Mouse (Mus musculus) myocyte (in vitro differentiated cells): ENCODE data around the gene Npl. TPM values are rescaled to one million over a fixed set of nuclear protein-coding genes. Genes with fewer than 3 reads are reported as not detected.

Experiments
- H3K27me3 ChIP-seq: one replicate; pipeline ENCODE4 v1.6.1; 2011; ENCODE audit not compliant: control insufficient read depth, insufficient read depth, insufficient read length
- H3K36me3 ChIP-seq: one replicate; pipeline ENCODE4 v1.6.1; 2011; ENCODE audit not compliant: control insufficient read depth, insufficient read depth
- H3K4me2 ChIP-seq: one replicate; pipeline ENCODE4 v1.6.1; 2011; ENCODE audit warnings: low read depth, control low read depth
- H3K4me3 ChIP-seq: one replicate; pipeline ENCODE4 v1.5.1; 2011; ENCODE audit warnings: mild to moderate bottlenecking, control low read depth, moderate library complexity
- H3K79me2 ChIP-seq: one replicate; pipeline ENCODE4 v1.6.1; 2011; ENCODE audit not compliant: control insufficient read depth, insufficient read depth
- H3ac ChIP-seq: one replicate; pipeline ENCODE4 v1.6.1; 2011; ENCODE audit not compliant: control insufficient read depth, insufficient read length
- CEBPB ChIP-seq: IDR thresholded peaks from 2 replicates; pipeline ENCODE4 v1.6.1; 2011; ENCODE audit warnings: mild to moderate bottlenecking, moderate library complexity; ENCODE audit not compliant: poor library complexity, insufficient read depth, severe bottlenecking
- E2F4 ChIP-seq: IDR thresholded peaks from one replicate; pipeline ENCODE4 v1.6.1; 2011; ENCODE audit warnings: mild to moderate bottlenecking, control low read depth, moderate library complexity; ENCODE audit not compliant: insufficient read depth
- MAX ChIP-seq: IDR thresholded peaks from one replicate; pipeline ENCODE4 v1.6.1; 2011; ENCODE audit warnings: low read depth, mild to moderate bottlenecking, control low read depth
- MYOD1 ChIP-seq, 3 experiments: IDR thresholded peaks; one replicate each; pipeline ENCODE4 v1.6.1; 2011; ENCODE audit warnings: control low read depth in 2 of 3, low read depth in 2 of 3, mild to moderate bottlenecking in 2 of 3, moderate library complexity in 1 of 3; ENCODE audit not compliant: insufficient read length in 2 of 3, control insufficient read depth in 1 of 3
- MYOG ChIP-seq, 3 experiments: IDR thresholded peaks; one replicate each; pipeline ENCODE4 v1.6.1; 2011; ENCODE audit warnings: control low read depth in 2 of 3, low read depth in 2 of 3, mild to moderate bottlenecking in 2 of 3; ENCODE audit not compliant: insufficient read length in 2 of 3, control insufficient read depth in 1 of 3, insufficient read depth in 1 of 3
- POLR2A ChIP-seq: IDR thresholded peaks from one replicate; pipeline ENCODE4 v1.6.1; 2011; ENCODE audit warnings: low read depth, mild to moderate bottlenecking, control low read depth, moderate library complexity; ENCODE audit not compliant: insufficient read length
- POLR2AphosphoS2 ChIP-seq: IDR thresholded peaks from one replicate; pipeline ENCODE4 v1.6.1; 2011; ENCODE audit warnings: low read depth, control low read depth; ENCODE audit not compliant: insufficient read length
- REST ChIP-seq: IDR thresholded peaks from one replicate; pipeline ENCODE4 v1.6.1; 2011; ENCODE audit warnings: mild to moderate bottlenecking, control low read depth, moderate library complexity; ENCODE audit not compliant: insufficient read depth, insufficient read length
- SRF ChIP-seq: IDR thresholded peaks from one replicate; pipeline ENCODE4 v1.6.1; 2011; ENCODE audit warnings: low read depth; ENCODE audit not compliant: control insufficient read depth, insufficient read length
- TCF12 ChIP-seq: IDR thresholded peaks from one replicate; pipeline ENCODE4 v1.6.1; 2011; ENCODE audit warnings: mild to moderate bottlenecking, control low read depth; ENCODE audit not compliant: poor library complexity, insufficient read depth, severe bottlenecking
- TCF3 ChIP-seq: IDR thresholded peaks from one replicate; pipeline ENCODE4 v1.6.1; 2011; ENCODE audit warnings: low read depth, control low read depth; ENCODE audit not compliant: insufficient read length
- USF1 ChIP-seq: IDR thresholded peaks from one replicate; pipeline ENCODE4 v1.6.1; 2011; ENCODE audit warnings: low read depth, mild to moderate bottlenecking, control low read depth, moderate library complexity
- polyA plus RNA-seq: library from polyadenylated mRNA; unstranded; fragments of >200 nt; fragmentation: generic; extraction: Trizol; gene quantifications from one replicate; pipeline ENCODE4 v1.2.1, GENCODE M21; 2012; ENCODE audit warnings: missing spikeins

Gene Npl
- polyA plus RNA-seq, 1 experiment, result 0.37 TPM

DNA sequence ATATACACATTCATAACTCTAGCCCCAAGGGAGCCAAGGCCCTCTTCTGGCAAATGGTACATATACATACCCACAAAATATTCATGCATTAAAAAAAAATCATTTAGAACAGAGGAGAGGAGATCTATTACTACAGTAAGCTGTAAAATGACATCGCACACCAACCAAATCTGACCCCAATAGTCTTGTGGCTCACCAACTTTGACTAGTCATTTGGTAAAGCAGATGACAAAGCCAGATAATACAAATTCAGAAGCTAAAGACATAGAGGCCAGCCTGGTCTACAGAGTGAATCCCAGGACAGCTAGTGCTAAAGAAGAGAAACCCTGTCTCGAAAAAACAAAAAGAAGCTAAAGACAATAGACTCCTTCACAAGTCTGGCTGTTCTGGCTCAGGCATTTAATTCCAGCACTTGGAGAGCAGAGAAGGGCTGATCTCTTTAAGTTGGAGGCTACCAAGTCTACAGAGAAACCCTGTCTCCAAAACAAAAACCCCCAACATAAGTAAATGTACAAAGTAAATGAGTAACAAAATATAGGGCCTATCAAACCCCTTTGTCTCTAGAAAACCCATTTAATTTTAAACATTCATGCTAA lies 64.5 kb downstream of the Npl start:
- Histone ChIP-seq H3K27me3 (no peaks in the 10 kb centered on the region), H3K4me3 (peak overlapping the region; percentile 92), H3K4me2 (peak overlapping the region; percentile 77), H3K79me2 (peaks cover 72% of the 10 kb centered on the region), H3K36me3 (peaks cover 21% of the 10 kb centered on the region), H3ac (no peak overlapping the region)
- TF ChIP-seq USF1, result no peak
- TF ChIP-seq POLR2A, result no peak
- no peak for TF ChIP-seq CEBPB
- no peak for TF ChIP-seq MAX
- no peak for TF ChIP-seq REST
- TF ChIP-seq SRF, result no peak
- no peak for TF ChIP-seq E2F4
- no peak for TF ChIP-seq TCF3
- TF ChIP-seq TCF12, result no peak
- no peak for TF ChIP-seq MYOG (IDR thresholded peaks at IDR 0.05; ENCODE audit: control insufficient read depth in 1 of 3, insufficient read depth in 1 of 3, insufficient read length in 2 of 3, low read depth in 2 of 3)
- no peak for TF ChIP-seq MYOD1 (IDR thresholded peaks at IDR 0.05; ENCODE audit: control insufficient read depth in 1 of 3, insufficient read length in 2 of 3, low read depth in 2 of 3)
- TF ChIP-seq POLR2AphosphoS2, result no peak

DNA sequence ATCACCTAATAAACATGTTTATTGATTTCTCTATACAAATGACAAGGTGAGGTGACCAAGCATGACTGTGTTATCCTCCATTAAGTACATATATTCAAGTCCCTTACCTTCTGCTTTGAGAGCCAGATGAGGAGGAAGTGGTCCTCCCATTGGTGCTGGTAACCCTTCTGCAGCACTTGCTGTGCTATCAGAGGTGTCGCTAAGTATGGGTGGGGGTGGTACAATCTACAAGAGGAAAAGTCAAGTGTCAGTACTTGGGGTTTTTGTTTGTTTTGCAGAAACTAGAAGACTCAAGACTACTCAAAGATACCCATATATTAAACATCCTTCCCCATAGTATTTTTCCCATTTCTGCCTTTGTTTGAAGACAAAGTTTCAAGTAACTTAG lies 68.8 kb downstream of the Npl start:
- Histone ChIP-seq H3K79me2 (peaks cover 94% of the 10 kb centered on the region), H3K36me3 (peaks cover 56% of the 10 kb centered on the region), H3K4me3 (no peak overlapping the region), H3K27me3 (no peaks in the 10 kb centered on the region), H3ac (no peak overlapping the region), H3K4me2 (no peak overlapping the region)
- no peak for TF ChIP-seq TCF12
- TF ChIP-seq MAX, result no peak
- TF ChIP-seq REST, result no peak
- no peak for TF ChIP-seq SRF
- no peak for TF ChIP-seq USF1
- no peak for TF ChIP-seq POLR2AphosphoS2
- TF ChIP-seq MYOD1 (IDR thresholded peaks at IDR 0.05; ENCODE audit: control insufficient read depth in 1 of 3, insufficient read length in 2 of 3, low read depth in 2 of 3), result no peak

GRCm38 (mm10) chr1:153480386-153481024 lies 69.3 kb downstream of the Npl start:
- Histone ChIP-seq H3ac (no peak overlapping the region), H3K4me3 (no peak overlapping the region), H3K4me2 (no peak overlapping the region), H3K27me3 (no peaks in the 10 kb centered on the region), H3K79me2 (peaks cover 89% of the 10 kb centered on the region), H3K36me3 (peaks cover 61% of the 10 kb centered on the region)
- TF ChIP-seq CEBPB (no peak), MAX (no peak), E2F4 (no peak), MYOD1 (IDR thresholded peaks at IDR 0.05; ENCODE audit: control insufficient read depth in 1 of 3, insufficient read length in 2 of 3, low read depth in 2 of 3) (no peak), TCF12 (no peak), MYOG (IDR thresholded peaks at IDR 0.05; ENCODE audit: control insufficient read depth in 1 of 3, insufficient read depth in 1 of 3, insufficient read length in 2 of 3, low read depth in 2 of 3) (no peak), REST (no peak), SRF (no peak), USF1 (no peak), POLR2AphosphoS2 (no peak), TCF3 (no peak), POLR2A (no peak)

DNA sequence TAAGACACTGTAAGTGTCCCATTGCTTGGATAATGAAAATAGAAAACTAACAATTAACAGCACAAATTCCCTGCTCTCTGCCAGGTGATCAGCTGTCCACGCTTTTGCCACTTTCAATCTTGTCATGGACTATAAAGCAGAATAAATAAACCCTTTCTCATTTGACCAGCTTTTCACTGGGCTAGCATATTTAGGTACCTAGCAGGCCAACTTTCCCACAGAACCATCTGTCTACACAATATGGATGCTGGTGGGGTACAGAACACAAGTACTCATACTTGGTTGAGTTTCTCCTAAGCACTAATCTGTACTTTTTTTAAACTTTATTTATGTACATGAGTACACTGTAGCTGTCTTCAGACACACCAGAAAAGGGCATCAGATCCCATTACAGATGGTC lies 70.5 kb downstream of the Npl start:
- TF ChIP-seq REST (no peak), CEBPB (no peak), POLR2AphosphoS2 (no peak), POLR2A (no peak), TCF3 (no peak), MYOG (IDR thresholded peaks at IDR 0.05; ENCODE audit: control insufficient read depth in 1 of 3, insufficient read depth in 1 of 3, insufficient read length in 2 of 3, low read depth in 2 of 3) (no peak), SRF (no peak), E2F4 (no peak), MAX (no peak), USF1 (no peak), TCF12 (no peak), MYOD1 (IDR thresholded peaks at IDR 0.05; ENCODE audit: control insufficient read depth in 1 of 3, insufficient read length in 2 of 3, low read depth in 2 of 3) (no peak)
- H3K4me2 ChIP-seq, result no peak overlapping the region
- no peak overlapping the region for H3ac ChIP-seq
- H3K36me3 ChIP-seq, result peaks cover 72% of the 10 kb centered on the region
- peaks cover 77% of the 10 kb centered on the region for H3K79me2 ChIP-seq
- no peaks in the 10 kb centered on the region for H3K27me3 ChIP-seq
- no peak overlapping the region for H3K4me3 ChIP-seq
